Comparison of ENCODE assay signal across 8 mouse cellular contexts in genomic region chr11:76763053-76763740, GRCm38 (mm10). TPM values are rescaled to one million over a fixed set of nuclear protein-coding genes. Genes with fewer than 3 reads are reported as not detected.
DNase-seq lines count a peak whose midpoint lies in the region; ATAC-seq and TF ChIP-seq lines count a peak whose summit lies in the region.

Gene Gosr1, minus strand, starts transcription at chr11:76763579.

- no peaks in the 10 kb centered on the region for H3K9me3 ChIP-seq in embryonic facial prominence, embryonic 14.5 days (ENCODE audit: control insufficient read depth, low read length)
- no peaks in the 10 kb centered on the region for H3K9me3 ChIP-seq in limb, embryonic 13.5 days
- no peaks in the 10 kb centered on the region for H3K9me3 ChIP-seq in midbrain, embryonic 16.5 days (replicated peaks; ENCODE audit: control insufficient read depth, low read length, poor library complexity, severe bottlenecking)

- peak; percentile 90 for TF ChIP-seq CTCF in heart, adult 2 months (IDR thresholded peaks at IDR 0.05)

- peak within 1 kb of the TSS; percentile 70 for H3K4me2 ChIP-seq in embryonic facial prominence, embryonic 14.5 days (ENCODE audit: low read depth, low read length)
- peak within 1 kb of the TSS; percentile 77 for H3K4me2 ChIP-seq in limb, embryonic 13.5 days (replicated peaks)
- peak within 1 kb of the TSS; percentile 72 for H3K4me2 ChIP-seq in midbrain, embryonic 16.5 days (ENCODE audit: low read length)

- TF ChIP-seq POLR2A in heart, adult 2 months (IDR thresholded peaks at IDR 0.05; ENCODE audit: insufficient read depth, low read depth, low read length), result peak; percentile 85

- 0 out of 2 replicates have a peak, but pooled peaks cover 2% of the 10 kb centered on the region for H3K79me2 ChIP-seq in heart, adult 2 months (replicated peaks; ENCODE audit: control insufficient read depth, insufficient read depth, low read length)

- no peaks in the 10 kb centered on the region for H3K27me3 ChIP-seq in embryonic facial prominence, embryonic 14.5 days (replicated peaks; ENCODE audit: control insufficient read depth, insufficient read depth, low read length)
- no peaks in the 10 kb centered on the region for H3K27me3 ChIP-seq in heart, adult 2 months (ENCODE audit: control insufficient read depth, insufficient read depth, low read length)
- H3K27me3 ChIP-seq in limb, embryonic 13.5 days, result no peaks in the 10 kb centered on the region; the same call in 1 of the 2 replicates
- H3K27me3 ChIP-seq in midbrain, embryonic 16.5 days (ENCODE audit: control insufficient read depth, insufficient read depth, low read depth, low read length), result no peaks in the 10 kb centered on the region

- peak within 1 kb of the TSS; percentile 62 for H3K4me3 ChIP-seq in embryonic facial prominence, embryonic 14.5 days (ENCODE audit: low read depth, low read length)
- peak within 1 kb of the TSS; percentile 90 for H3K4me3 ChIP-seq in heart, adult 2 months
- H3K4me3 ChIP-seq in limb, embryonic 13.5 days, result peak within 1 kb of the TSS; percentile 92
- peak within 1 kb of the TSS; percentile 67 for H3K4me3 ChIP-seq in midbrain, embryonic 16.5 days (ENCODE audit: low read depth, low read length)

- peak; percentile 99 for ATAC-seq in embryonic facial prominence, embryonic 14.5 days (ENCODE audit: low read depth)
- ATAC-seq in limb, embryonic 13.5 days (ENCODE audit: low FRiP score, low read depth), result peak; percentile 98
- peak; percentile 98 for ATAC-seq in midbrain, embryonic 16.5 days

- WGBS in embryonic facial prominence, embryonic 14.5 days, result under 1% methylated on average over 28 of the region's 28 CpGs
- WGBS in heart, adult 2 months, result under 1% methylated on average over 28 of the region's 28 CpGs
- under 1% methylated on average over 28 of the region's 28 CpGs for WGBS in limb, embryonic 13.5 days
- WGBS in midbrain, embryonic 16.5 days, result under 1% methylated on average over 28 of the region's 28 CpGs

- peaks cover 25% of the 10 kb centered on the region for H3K36me3 ChIP-seq in embryonic facial prominence, embryonic 14.5 days (ENCODE audit: control insufficient read depth, insufficient read depth, low read length)
- H3K36me3 ChIP-seq in heart, adult 2 months (ENCODE audit: control insufficient read depth, insufficient read depth, low read length), result peaks cover 7% of the 10 kb centered on the region
- H3K36me3 ChIP-seq in limb, embryonic 13.5 days, result peaks cover 24% of the 10 kb centered on the region
- peaks cover 8% of the 10 kb centered on the region for H3K36me3 ChIP-seq in midbrain, embryonic 16.5 days (ENCODE audit: control insufficient read depth, insufficient read depth, low read length)

- H3K9ac ChIP-seq in embryonic facial prominence, embryonic 14.5 days (ENCODE audit: low read depth, low read length), result peak within 1 kb of the TSS; percentile 86
- H3K9ac ChIP-seq in heart, adult 2 months (ENCODE audit: low read depth, low read length), result peak within 1 kb of the TSS; percentile 88
- peak within 1 kb of the TSS; percentile 94 for H3K9ac ChIP-seq in limb, embryonic 13.5 days
- H3K9ac ChIP-seq in midbrain, embryonic 16.5 days (ENCODE audit: low read depth, low read length), result peak within 1 kb of the TSS; percentile 87

- H3K27ac ChIP-seq in embryonic facial prominence, embryonic 14.5 days (replicated peaks; ENCODE audit: low read depth, low read length), result peak within 1 kb of the TSS; percentile 81
- H3K27ac ChIP-seq in heart, adult 2 months, result peak within 1 kb of the TSS; percentile 89
- peak within 1 kb of the TSS; percentile 81 for H3K27ac ChIP-seq in limb, embryonic 13.5 days
- peak within 1 kb of the TSS; percentile 82 for H3K27ac ChIP-seq in midbrain, embryonic 16.5 days (ENCODE audit: low read length)

- TF ChIP-seq EP300 in heart, adult 2 months (IDR thresholded peaks at IDR 0.05; ENCODE audit: insufficient read depth, low read depth, low read length), result peak; percentile 72; the same call in 1 of the 2 replicates

- intact Hi-C loops in heart, adult 2 months (cut with DNase I), result loop anchor here (2.0 kb wide), 1 partner anchor 86 kb away; no protein-coding TSS in a partner anchor

- DNase-seq in 3T3-L1 (ENCODE audit: low read depth, low spot score), result peak; percentile 99
- peak; percentile 62 to 83 for DNase-seq in adrenal gland, postnatal 4 days (ENCODE audit: low spot score in 2 of 2)
- DNase-seq in embryonic facial prominence, embryonic 14.5 days (ENCODE audit: low spot score), result peak; percentile 98
- peak; percentile 88 to 91 for DNase-seq in heart, adult 2 months
- peak; percentile 92 to 93 for DNase-seq in kidney, adult 8-10 months
- DNase-seq in spleen, postnatal 10 days (ENCODE audit: low spot score in 2 of 2), result peak; percentile 82 to 92

- peaks cover 4% of the 10 kb centered on the region; the same call in 1 of the 2 replicates for H3K4me1 ChIP-seq in embryonic facial prominence, embryonic 14.5 days (ENCODE audit: control insufficient read depth, insufficient read depth, low read length)
- no peaks in the 10 kb centered on the region for H3K4me1 ChIP-seq in heart, adult 2 months (ENCODE audit: control insufficient read depth, insufficient read depth, low read length)
- H3K4me1 ChIP-seq in limb, embryonic 13.5 days, result peaks cover 7% of the 10 kb centered on the region
- peaks cover 7% of the 10 kb centered on the region; the same call in 1 of the 2 replicates for H3K4me1 ChIP-seq in midbrain, embryonic 16.5 days (ENCODE audit: control insufficient read depth, insufficient read depth, low read length)

RNA-seq across cellular contexts. Expression of gene Gosr1, which starts in this region (rescaled TPM):
- total RNA-seq in adrenal gland, postnatal 4 days (2021), result 10 to 100 TPM; 72.3 to 77.9 TPM
- polyA plus RNA-seq in embryonic facial prominence, embryonic 14.5 days (2014; fragmentation: Nextera tagmentation; extraction: Ambion mirVana), result 36.1 and 39.6 TPM in 2 replicates
- 10 to 100 TPM; 24.1 to 26.0 TPM for total RNA-seq in heart, adult 2 months (2021)
- polyA plus RNA-seq in heart, adult 2 months (2012; rRNA removed), result 11.1 and 19.6 TPM in 2 replicates
- polyA plus RNA-seq in limb, embryonic 13.5 days (2015; fragmentation: Nextera tagmentation; extraction: Ambion mirVana), result 22.3 and 24.0 TPM in 2 replicates
- 26.4 and 28.3 TPM in 2 replicates for polyA plus RNA-seq in midbrain, embryonic 16.5 days (2015; fragmentation: Nextera tagmentation; extraction: Ambion mirVana)

Comparison
In these comparisons a context has a peak if more than half of its experiments do, and no peak if none do; other contexts are left out.
1. Peak in every context shown above with its lines: DNase-seq, ATAC-seq, H3K4me3 ChIP-seq and H3K27ac ChIP-seq.